Mouse (Mus musculus): ENCODE measurements around the gene Serpina1f. TPM values are rescaled to one million over a fixed set of nuclear protein-coding genes. Genes with fewer than 3 reads are reported as not detected.
A peak's percentile ranks its signal among the peaks of the same experiment; 100 is the strongest.
"Not testable (repeated sequence)": the region's sequence is repeated elsewhere in the genome, so short reads cannot be mapped to it uniquely, and the experiment has no call there.

Gene Serpina1f
- polyA plus RNA-seq (2012; fragmentation: generic; extraction: Trizol) = not detected
- long read RNA-seq, experiment 1 = 0 reads
- long read RNA-seq, experiment 2 = 0 reads

GRCm38 (mm10) chr12:103695429-103695828 is at the start of gene Serpina1f:
Gene Serpina1f (minus strand): TSS chr12:103695529.
- TF ChIP-seq MYOG (IDR thresholded peaks at IDR 0.05; ENCODE audit: control insufficient read depth, extremely low read depth, insufficient read length) (no peak), MAX (IDR thresholded peaks at IDR 0.05) (no peak), MYOD1 (IDR thresholded peaks at IDR 0.05; ENCODE audit: control insufficient read depth, insufficient read length, low read depth) (no peak), CTCF (IDR thresholded peaks at IDR 0.05; ENCODE audit: control insufficient read depth, insufficient read depth, insufficient read length) (no peak), FOSL1 (IDR thresholded peaks at IDR 0.05; ENCODE audit: insufficient read depth, low read length, poor library complexity, severe bottlenecking) (no peak), USF1 (IDR thresholded peaks at IDR 0.05; ENCODE audit: low read depth) (no peak), CEBPB (IDR thresholded peaks at IDR 0.05; ENCODE audit: low read depth) (no peak)
- no peak within 1 kb of the TSS for H3K4me3 ChIP-seq (ENCODE audit: insufficient read depth, poor library complexity, severe bottlenecking)

GRCm38 (mm10) chr12:103737791-103738580 is 42.7 kb upstream of the Serpina1f start:
- not testable (repeated sequence) for H3K4me3 ChIP-seq (ENCODE audit: insufficient read depth, poor library complexity, severe bottlenecking); H3K36me3 ChIP-seq (ENCODE audit: control insufficient read depth, insufficient read depth)

More at GRCm38 (mm10) chr12:103695429-103695828, at the start of gene Serpina1f:
- Histone ChIP-seq H3K79me2 (ENCODE audit: control insufficient read depth, insufficient read depth) (no peaks in the 10 kb centered on the region), H3K36me3 (ENCODE audit: control insufficient read depth, insufficient read depth) (no peaks in the 10 kb centered on the region), H3K79me3 (ENCODE audit: low read depth) (no peaks in the 10 kb centered on the region), H3K27me3 (ENCODE audit: control insufficient read depth, insufficient read depth, insufficient read length) (no peaks in the 10 kb centered on the region), H3ac (ENCODE audit: control insufficient read depth, insufficient read length, low read depth) (no peak within 1 kb of the TSS)

GRCm38 (mm10) chr12:103735566-103735965 is 40.2 kb upstream of the Serpina1f start:
- H3K4me3 ChIP-seq (ENCODE audit: insufficient read depth, poor library complexity, severe bottlenecking); H3ac ChIP-seq (ENCODE audit: control insufficient read depth, insufficient read length, low read depth); H3K79me2 ChIP-seq (ENCODE audit: control insufficient read depth, insufficient read depth); H3K36me3 ChIP-seq (ENCODE audit: control insufficient read depth, insufficient read depth); H3K79me3 ChIP-seq (ENCODE audit: low read depth); H3K27me3 ChIP-seq (ENCODE audit: control insufficient read depth, insufficient read depth, insufficient read length): not testable (repeated sequence)

More at GRCm38 (mm10) chr12:103737791-103738580, 42.7 kb upstream of the Serpina1f start:
- not testable (repeated sequence) for H3ac ChIP-seq (ENCODE audit: control insufficient read depth, insufficient read length, low read depth); H3K79me2 ChIP-seq (ENCODE audit: control insufficient read depth, insufficient read depth); H3K27me3 ChIP-seq (ENCODE audit: control insufficient read depth, insufficient read depth, insufficient read length); H3K79me3 ChIP-seq (ENCODE audit: low read depth)

GRCm38 (mm10) chr12:103735101-103735500 is 39.8 kb upstream of the Serpina1f start:
- H3K27me3 ChIP-seq (ENCODE audit: control insufficient read depth, insufficient read depth, insufficient read length); H3K79me2 ChIP-seq (ENCODE audit: control insufficient read depth, insufficient read depth); H3K36me3 ChIP-seq (ENCODE audit: control insufficient read depth, insufficient read depth); H3ac ChIP-seq (ENCODE audit: control insufficient read depth, insufficient read length, low read depth); H3K79me3 ChIP-seq (ENCODE audit: low read depth); H3K4me3 ChIP-seq (ENCODE audit: insufficient read depth, poor library complexity, severe bottlenecking): not testable (repeated sequence)

- no peak overlapping the region for H3ac ChIP-seq (ENCODE audit: control insufficient read depth, insufficient read length, low read depth)
- H3K27me3 ChIP-seq (ENCODE audit: control insufficient read depth, insufficient read depth, insufficient read length) = no peaks in the 10 kb centered on the region
- no peak overlapping the region for H3K4me3 ChIP-seq (ENCODE audit: insufficient read depth, poor library complexity, severe bottlenecking)
- no peaks in the 10 kb centered on the region for H3K36me3 ChIP-seq (ENCODE audit: control insufficient read depth, insufficient read depth)
- no peak for TF ChIP-seq CEBPB (IDR thresholded peaks at IDR 0.05; ENCODE audit: low read depth)
- TF ChIP-seq MYOG (IDR thresholded peaks at IDR 0.05; ENCODE audit: control insufficient read depth, extremely low read depth, insufficient read length) = no peak
- TF ChIP-seq USF1 (IDR thresholded peaks at IDR 0.05; ENCODE audit: low read depth) = no peak
- TF ChIP-seq MAX (IDR thresholded peaks at IDR 0.05) = no peak
- no peak for TF ChIP-seq FOSL1 (IDR thresholded peaks at IDR 0.05; ENCODE audit: insufficient read depth, low read length, poor library complexity, severe bottlenecking)
- TF ChIP-seq MYOD1 (IDR thresholded peaks at IDR 0.05; ENCODE audit: control insufficient read depth, insufficient read length, low read depth) = no peak
- no peak for TF ChIP-seq CTCF (IDR thresholded peaks at IDR 0.05; ENCODE audit: control insufficient read depth, insufficient read depth, insufficient read length)
- H3K79me3 ChIP-seq (ENCODE audit: low read depth) = no peaks in the 10 kb centered on the region
- H3K79me2 ChIP-seq (ENCODE audit: control insufficient read depth, insufficient read depth) = no peaks in the 10 kb centered on the region
Measured at GRCm38 (mm10) chr12:103711537-103711936, 16.2 kb upstream of the Serpina1f start.

GRCm38 (mm10) chr12:103710405-103710804 is 15.1 kb upstream of the Serpina1f start:
- H3K79me3 ChIP-seq (ENCODE audit: low read depth) = no peaks in the 10 kb centered on the region
- H3ac ChIP-seq (ENCODE audit: control insufficient read depth, insufficient read length, low read depth) = no peak overlapping the region
- no peaks in the 10 kb centered on the region for H3K79me2 ChIP-seq (ENCODE audit: control insufficient read depth, insufficient read depth)
- H3K36me3 ChIP-seq (ENCODE audit: control insufficient read depth, insufficient read depth) = no peaks in the 10 kb centered on the region
- H3K27me3 ChIP-seq (ENCODE audit: control insufficient read depth, insufficient read depth, insufficient read length) = no peaks in the 10 kb centered on the region
- no peak overlapping the region for H3K4me3 ChIP-seq (ENCODE audit: insufficient read depth, poor library complexity, severe bottlenecking)
- TF ChIP-seq MYOG (IDR thresholded peaks at IDR 0.05; ENCODE audit: control insufficient read depth, extremely low read depth, insufficient read length) (no peak), CTCF (IDR thresholded peaks at IDR 0.05; ENCODE audit: control insufficient read depth, insufficient read depth, insufficient read length) (peak; percentile 29)
